Mouse (Mus musculus): ENCODE measurements around the gene Lce1b.

DNA sequence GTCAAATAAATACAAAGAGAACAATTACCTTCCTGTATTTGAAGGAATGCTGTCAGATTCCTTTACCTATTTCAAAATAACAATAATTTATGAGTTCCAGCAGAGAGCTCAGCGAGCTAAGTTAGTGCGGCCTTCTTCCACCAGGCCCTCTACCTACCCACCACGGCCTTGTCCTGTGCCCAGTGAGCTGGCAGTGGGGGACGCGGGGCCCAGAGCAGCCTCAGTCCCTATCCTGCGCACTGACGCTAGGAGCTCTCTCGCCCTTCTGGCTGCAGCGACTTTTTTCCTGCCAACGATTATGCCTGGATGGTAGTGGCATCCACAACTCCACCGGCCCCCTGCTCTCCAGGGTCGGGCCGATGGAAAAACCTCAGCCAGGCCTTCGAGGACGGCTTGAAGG lies 16.9 kb downstream of the Lce1b start:
- TF ChIP-seq CTCF (IDR thresholded peaks at IDR 0.05; ENCODE audit: borderline replicate concordance, control insufficient read depth, extremely low read depth, insufficient read depth, low read length, poor library complexity) (no peak), POLR2A (IDR thresholded peaks at IDR 0.05; ENCODE audit: control insufficient read depth, extremely low read depth, insufficient read depth, low read length, poor library complexity) (no peak)
